Mouse (Mus musculus): ENCODE measurements around the gene Gpr3. TPM values are rescaled to one million over a fixed set of nuclear protein-coding genes. Genes with fewer than 3 reads are reported as not detected.
A peak's percentile ranks its signal among the peaks of the same experiment; 100 is the strongest.

Gene Gpr3
- polyA plus RNA-seq, 1 experiment from 2014 or later = 0.19 TPM

DNA sequence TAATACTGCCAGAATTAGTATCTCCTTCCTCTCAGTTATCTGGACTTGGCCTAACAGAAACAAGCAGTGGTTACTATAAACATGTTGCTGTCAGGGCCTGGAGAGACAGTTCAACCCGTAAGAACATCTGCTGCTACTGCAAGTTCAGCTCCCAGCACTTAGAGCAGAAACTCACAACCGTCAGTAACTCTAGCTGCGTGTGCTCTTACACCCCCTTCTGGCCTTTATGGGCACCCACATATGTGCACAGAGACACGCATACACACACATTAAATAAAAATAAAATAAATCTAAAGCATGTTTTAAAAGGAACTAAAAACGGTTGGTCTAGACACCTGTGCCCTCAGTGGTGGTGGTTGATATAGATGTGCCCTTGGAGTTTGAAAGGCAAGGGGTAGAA is 25.5 kb downstream of the Gpr3 start:
- Histone ChIP-seq H3K4me2 (replicated peaks; ENCODE audit: low read depth, low read length) (no peak overlapping the region), H3K9ac (ENCODE audit: low read depth, low read length) (no peak overlapping the region), H3K9me3 (ENCODE audit: control insufficient read depth, low read length) (no peaks in the 10 kb centered on the region), H3K36me3 (ENCODE audit: control insufficient read depth, insufficient read depth, low read length) (no peaks in the 10 kb centered on the region), H3K27me3 (ENCODE audit: control insufficient read depth, insufficient read depth, low read length) (no peaks in the 10 kb centered on the region), H3K4me3 (ENCODE audit: low read depth, low read length) (no peak overlapping the region), H3K4me1 (replicated peaks; ENCODE audit: control insufficient read depth, insufficient read depth, low read length) (no peaks in the 10 kb centered on the region), H3K27ac (ENCODE audit: low read depth, low read length) (no peak overlapping the region)
- ATAC-seq (ENCODE audit: low FRiP score) (no peak), DNase-seq (ENCODE audit: low spot score) (no peak)
- WGBS = 91% methylated on average over 5 of the region's 5 CpGs

DNA sequence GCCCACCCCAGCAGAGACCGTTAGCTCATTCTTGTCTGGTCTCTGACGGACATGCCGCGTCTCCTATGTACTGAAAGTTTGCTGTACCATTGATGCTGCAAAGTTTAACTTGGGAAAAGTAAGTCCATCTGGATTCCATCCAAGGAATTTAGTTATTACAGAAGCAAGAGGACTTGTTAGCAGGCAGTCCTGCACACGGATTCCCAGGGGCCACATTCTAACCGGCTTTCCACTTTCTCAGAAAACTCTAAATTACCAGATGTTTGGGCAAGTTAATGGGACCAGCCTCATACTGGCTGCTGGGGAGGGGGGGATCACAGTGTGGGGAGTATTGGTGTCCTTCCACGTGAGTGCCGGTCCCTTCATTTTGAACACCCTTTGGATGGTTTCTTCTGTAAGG is 26.4 kb downstream of the Gpr3 start:
- Histone ChIP-seq H3K4me3 (ENCODE audit: low read depth, low read length) (no peak overlapping the region), H3K36me3 (ENCODE audit: control insufficient read depth, insufficient read depth, low read length) (no peaks in the 10 kb centered on the region), H3K4me1 (replicated peaks; ENCODE audit: control insufficient read depth, insufficient read depth, low read length) (no peaks in the 10 kb centered on the region), H3K9ac (ENCODE audit: low read depth, low read length) (no peak overlapping the region), H3K27ac (ENCODE audit: low read depth, low read length) (no peak overlapping the region), H3K27me3 (ENCODE audit: control insufficient read depth, insufficient read depth, low read length) (no peaks in the 10 kb centered on the region), H3K4me2 (replicated peaks; ENCODE audit: low read depth, low read length) (no peak overlapping the region), H3K9me3 (ENCODE audit: control insufficient read depth, low read length) (no peaks in the 10 kb centered on the region)
- DNase-seq (ENCODE audit: low spot score) (no peak), ATAC-seq (ENCODE audit: low FRiP score) (no peak)
- 82% methylated on average over 8 of the region's 8 CpGs for WGBS

DNA sequence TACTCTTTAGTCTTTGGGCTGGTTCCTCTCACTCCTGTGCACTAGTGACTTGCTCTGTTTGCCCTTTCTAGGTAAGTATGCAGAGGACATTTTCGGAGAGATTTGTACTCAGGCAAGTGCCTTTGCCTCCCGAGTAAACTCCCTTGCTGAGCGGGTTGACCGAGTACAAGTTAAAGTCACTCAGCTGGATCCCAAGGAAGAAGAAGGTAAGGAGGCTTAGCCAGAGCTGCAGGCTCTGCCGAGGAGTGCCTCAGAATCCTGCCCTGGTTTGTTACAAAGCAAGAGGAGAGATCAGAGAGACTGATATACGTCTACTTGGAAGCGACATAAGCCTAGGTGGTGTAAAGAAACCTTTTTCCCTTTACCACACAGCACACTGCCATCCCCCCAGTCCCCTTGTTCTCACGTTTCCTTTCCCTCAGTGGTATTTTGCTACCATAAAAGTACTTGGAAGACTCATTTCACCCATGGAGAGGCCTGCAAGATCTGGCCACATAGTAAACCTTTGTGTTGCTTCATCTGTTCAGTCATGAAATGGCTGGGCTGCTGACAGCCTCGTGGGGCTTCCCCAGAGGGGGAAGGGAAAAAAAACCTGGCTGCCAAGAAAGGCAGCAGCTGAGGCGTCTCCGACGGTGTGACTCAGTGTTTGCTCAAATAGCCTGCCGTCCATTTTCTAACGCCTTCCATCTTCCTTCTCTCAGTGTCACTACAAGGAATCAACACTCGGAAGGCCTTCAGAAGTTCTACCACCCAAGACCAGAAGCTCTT is 27.3 kb downstream of the Gpr3 start:
- Histone ChIP-seq H3K36me3 (ENCODE audit: control insufficient read depth, insufficient read depth, low read length) (no peaks in the 10 kb centered on the region), H3K4me1 (replicated peaks; ENCODE audit: control insufficient read depth, insufficient read depth, low read length) (no peaks in the 10 kb centered on the region), H3K4me3 (ENCODE audit: low read depth, low read length) (no peak overlapping the region), H3K9ac (ENCODE audit: low read depth, low read length) (no peak overlapping the region), H3K4me2 (replicated peaks; ENCODE audit: low read depth, low read length) (no peak overlapping the region), H3K27me3 (ENCODE audit: control insufficient read depth, insufficient read depth, low read length) (no peaks in the 10 kb centered on the region), H3K27ac (ENCODE audit: low read depth, low read length) (0 out of 2 replicates have a peak overlapping the region, but pooled peaks have one; percentile 9), H3K9me3 (ENCODE audit: control insufficient read depth, low read length) (no peaks in the 10 kb centered on the region)
- no peak for DNase-seq (ENCODE audit: low spot score)
- ATAC-seq (ENCODE audit: low FRiP score) = no peak
- WGBS = 56% methylated on average over 15 of the region's 15 CpGs

DNA sequence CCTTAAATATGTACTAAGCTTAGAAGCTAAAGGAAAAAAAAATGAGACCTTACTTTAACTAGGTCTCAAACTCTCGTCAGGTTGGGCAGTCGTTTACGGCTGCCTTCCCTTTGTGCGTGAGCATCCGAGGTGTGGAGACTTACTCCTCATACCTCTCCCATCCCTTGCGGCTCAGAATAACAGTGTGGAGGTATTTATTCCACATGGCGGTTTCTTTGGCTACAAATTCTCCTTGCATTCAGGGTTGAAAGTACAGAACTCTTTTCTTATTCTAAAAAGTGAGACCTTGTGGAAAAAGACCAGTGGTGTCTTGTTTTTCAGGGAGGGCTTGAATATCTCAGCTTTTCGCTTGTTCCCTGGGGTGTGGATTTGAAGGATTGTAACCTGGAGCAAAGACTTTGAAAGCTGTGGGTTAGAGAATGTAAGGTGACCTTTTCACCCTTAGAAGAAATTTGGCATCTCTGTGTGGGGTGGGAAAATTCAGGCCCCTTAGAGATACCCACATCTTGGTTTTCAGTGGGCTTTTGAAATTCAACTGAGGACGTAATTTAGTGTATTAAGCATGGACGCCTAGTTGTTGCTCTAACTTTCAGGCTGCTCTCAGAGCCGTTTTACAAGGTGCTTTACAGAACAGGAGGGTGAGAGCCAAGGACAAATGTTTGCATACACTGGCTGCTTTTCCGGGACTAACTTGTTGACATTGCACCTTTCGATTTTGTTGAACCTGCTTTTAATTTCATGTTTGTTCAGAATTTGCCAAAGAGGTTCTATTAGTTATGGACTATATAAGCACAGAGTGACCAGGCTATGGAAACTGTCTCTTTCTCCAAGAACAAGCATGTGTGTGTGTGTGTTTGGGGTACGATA is 28.1 kb downstream of the Gpr3 start:
- 56% methylated on average over 14 of the region's 14 CpGs for WGBS
- Histone ChIP-seq H3K9me3 (ENCODE audit: control insufficient read depth, low read length) (no peaks in the 10 kb centered on the region), H3K4me1 (replicated peaks; ENCODE audit: control insufficient read depth, insufficient read depth, low read length) (no peaks in the 10 kb centered on the region), H3K4me3 (ENCODE audit: low read depth, low read length) (no peak overlapping the region), H3K36me3 (ENCODE audit: control insufficient read depth, insufficient read depth, low read length) (no peaks in the 10 kb centered on the region), H3K4me2 (replicated peaks; ENCODE audit: low read depth, low read length) (no peak overlapping the region), H3K27ac (ENCODE audit: low read depth, low read length) (0 out of 2 replicates have a peak overlapping the region, but pooled peaks have one; percentile 9), H3K9ac (ENCODE audit: low read depth, low read length) (no peak overlapping the region), H3K27me3 (ENCODE audit: control insufficient read depth, insufficient read depth, low read length) (no peaks in the 10 kb centered on the region)
- DNase-seq (ENCODE audit: low spot score) = no peak
- no peak for ATAC-seq (ENCODE audit: low FRiP score)

DNA sequence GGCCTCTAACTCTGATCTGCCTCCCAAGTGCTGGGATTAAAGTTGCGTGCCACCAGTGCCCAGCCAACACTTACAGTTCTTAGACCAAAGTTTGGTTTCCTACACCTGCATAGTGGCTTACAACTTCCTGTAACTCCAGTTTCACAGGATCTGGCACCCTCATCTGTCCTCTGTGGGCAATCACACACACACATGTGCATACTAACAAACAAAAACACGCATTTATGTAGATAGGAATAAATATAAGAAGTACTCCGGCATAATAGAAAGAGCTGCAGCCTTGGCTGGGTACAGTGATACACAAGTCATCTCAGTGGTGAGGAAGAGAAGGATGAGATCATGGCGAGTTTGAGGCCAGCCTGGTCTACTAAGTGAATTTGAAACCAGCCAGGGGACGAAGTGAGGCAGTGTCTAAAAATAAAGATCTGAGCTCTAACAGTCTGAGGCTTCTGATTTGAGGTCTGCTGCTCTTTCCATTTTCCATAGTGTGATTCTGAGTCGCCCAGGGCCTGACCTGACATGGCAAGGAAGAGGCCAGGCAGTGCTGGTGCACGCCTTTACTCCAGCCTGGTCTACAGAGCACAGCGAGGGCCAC is 29.8 kb downstream of the Gpr3 start:
- H3K9me3 ChIP-seq (ENCODE audit: control insufficient read depth, low read length) = no peaks in the 10 kb centered on the region
- no peak overlapping the region for H3K4me3 ChIP-seq (ENCODE audit: low read depth, low read length)
- H3K4me1 ChIP-seq (replicated peaks; ENCODE audit: control insufficient read depth, insufficient read depth, low read length) = no peaks in the 10 kb centered on the region
- WGBS = 91% methylated on average over 8 of the region's 8 CpGs
- ATAC-seq (ENCODE audit: low FRiP score) = no peak
- H3K27me3 ChIP-seq (ENCODE audit: control insufficient read depth, insufficient read depth, low read length) = no peaks in the 10 kb centered on the region
- no peaks in the 10 kb centered on the region for H3K36me3 ChIP-seq (ENCODE audit: control insufficient read depth, insufficient read depth, low read length)
- no peak for DNase-seq (ENCODE audit: low spot score)
- no peak overlapping the region for H3K9ac ChIP-seq (ENCODE audit: low read depth, low read length)
- no peak overlapping the region for H3K4me2 ChIP-seq (replicated peaks; ENCODE audit: low read depth, low read length)
- H3K27ac ChIP-seq (ENCODE audit: low read depth, low read length) = no peak overlapping the region

DNA sequence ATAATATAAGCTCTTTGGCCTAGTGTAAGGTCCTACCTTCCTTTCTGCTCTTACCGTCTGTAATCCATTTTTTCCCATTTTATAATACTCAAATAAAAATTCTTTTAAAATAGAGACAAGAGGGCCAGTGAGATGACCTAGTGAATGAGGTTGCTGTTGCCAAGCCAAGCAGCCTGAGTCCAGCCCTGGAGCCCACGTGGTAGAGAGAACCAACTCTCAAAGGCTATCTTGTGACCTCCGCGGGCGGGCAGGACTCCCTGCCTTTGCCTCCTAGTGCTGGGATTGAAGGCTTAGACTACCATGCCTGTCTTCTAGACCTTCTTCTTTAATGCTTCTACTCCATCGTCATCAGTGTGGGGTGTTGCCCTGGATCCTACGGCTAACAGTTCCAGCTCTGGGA is 33.1 kb downstream of the Gpr3 start:
- ATAC-seq (ENCODE audit: low FRiP score) (no peak), DNase-seq (ENCODE audit: low spot score) (no peak)
- Histone ChIP-seq H3K27ac (ENCODE audit: low read depth, low read length) (no peak overlapping the region), H3K9ac (ENCODE audit: low read depth, low read length) (no peak overlapping the region), H3K4me1 (replicated peaks; ENCODE audit: control insufficient read depth, insufficient read depth, low read length) (no peaks in the 10 kb centered on the region; the same call in 1 of the 2 replicates), H3K27me3 (ENCODE audit: control insufficient read depth, insufficient read depth, low read length) (no peaks in the 10 kb centered on the region), H3K36me3 (ENCODE audit: control insufficient read depth, insufficient read depth, low read length) (no peaks in the 10 kb centered on the region), H3K9me3 (ENCODE audit: control insufficient read depth, low read length) (no peaks in the 10 kb centered on the region), H3K4me2 (replicated peaks; ENCODE audit: low read depth, low read length) (no peak overlapping the region), H3K4me3 (ENCODE audit: low read depth, low read length) (no peak overlapping the region)
- WGBS = 95% methylated on average over 7 of the region's 7 CpGs

DNA sequence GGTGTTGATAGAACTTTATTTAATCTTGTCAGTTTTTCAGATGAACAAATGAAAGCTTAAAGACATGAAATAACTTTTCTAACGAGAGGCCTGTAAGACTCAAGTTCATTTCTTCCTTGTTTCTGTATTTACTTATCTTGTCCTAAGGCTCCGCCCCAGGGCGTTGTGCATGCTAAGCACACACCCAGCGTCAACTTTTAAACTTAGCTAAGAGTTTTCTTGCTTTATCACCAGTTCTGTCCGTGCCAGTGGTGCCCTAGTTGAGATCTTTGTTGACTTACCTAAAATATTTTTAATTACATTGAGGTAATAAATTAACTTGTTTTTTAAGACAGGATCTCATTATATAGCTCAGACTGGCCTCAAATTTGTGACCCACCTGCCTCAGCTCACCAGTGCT is 34.0 kb downstream of the Gpr3 start:
- no peak overlapping the region for H3K27ac ChIP-seq (ENCODE audit: low read depth, low read length)
- no peaks in the 10 kb centered on the region for H3K9me3 ChIP-seq (ENCODE audit: control insufficient read depth, low read length)
- H3K4me3 ChIP-seq (ENCODE audit: low read depth, low read length) = no peak overlapping the region
- no peak overlapping the region for H3K4me2 ChIP-seq (replicated peaks; ENCODE audit: low read depth, low read length)
- no peaks in the 10 kb centered on the region for H3K36me3 ChIP-seq (ENCODE audit: control insufficient read depth, insufficient read depth, low read length)
- no peaks in the 10 kb centered on the region for H3K27me3 ChIP-seq (ENCODE audit: control insufficient read depth, insufficient read depth, low read length)
- H3K9ac ChIP-seq (ENCODE audit: low read depth, low read length) = no peak overlapping the region
- no peaks in the 10 kb centered on the region; the same call in 1 of the 2 replicates for H3K4me1 ChIP-seq (replicated peaks; ENCODE audit: control insufficient read depth, insufficient read depth, low read length)
- ATAC-seq (ENCODE audit: low FRiP score) (no peak), DNase-seq (ENCODE audit: low spot score) (no peak)
- 94% methylated on average over 5 of the region's 5 CpGs for WGBS

DNA sequence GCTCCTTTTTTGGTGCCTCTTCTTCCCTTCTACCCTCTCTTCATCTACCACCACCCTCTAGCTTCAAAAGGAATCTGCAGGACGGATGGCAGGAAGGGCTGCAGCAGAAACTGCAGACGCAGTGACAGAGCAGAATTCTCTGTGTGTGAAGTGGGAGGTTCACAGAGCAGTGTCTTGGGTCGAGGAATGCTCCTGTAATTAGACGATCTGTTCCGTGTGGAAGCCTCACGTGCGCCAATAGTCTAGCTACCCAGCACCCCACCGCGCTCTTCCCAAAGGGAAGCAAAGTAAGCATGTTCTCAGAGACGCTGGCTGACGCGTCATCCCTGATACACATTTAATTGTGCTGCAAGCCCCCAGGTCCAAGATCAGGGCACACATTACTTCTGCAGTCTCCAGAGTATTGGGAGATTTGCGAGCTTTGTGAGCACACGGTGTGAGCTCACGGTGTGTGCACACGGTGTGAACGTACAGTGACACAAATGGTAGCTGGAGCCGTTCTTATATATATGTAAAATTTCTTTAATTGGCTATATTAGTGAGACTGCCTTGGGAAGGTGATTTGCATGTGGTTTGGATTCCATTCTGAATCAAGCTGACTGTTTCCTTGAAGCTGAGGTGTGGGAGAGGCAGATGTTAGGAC is 35.5 kb downstream of the Gpr3 start:
- no peak overlapping the region for H3K9ac ChIP-seq (ENCODE audit: low read depth, low read length)
- no peak overlapping the region for H3K4me3 ChIP-seq (ENCODE audit: low read depth, low read length)
- no peaks in the 10 kb centered on the region for H3K36me3 ChIP-seq (ENCODE audit: control insufficient read depth, insufficient read depth, low read length)
- H3K27me3 ChIP-seq (ENCODE audit: control insufficient read depth, insufficient read depth, low read length) = no peaks in the 10 kb centered on the region
- no peak for ATAC-seq (ENCODE audit: low FRiP score)
- DNase-seq (ENCODE audit: low spot score) = no peak
- peak overlapping the region; percentile 12; the same call in 1 of the 2 replicates for H3K27ac ChIP-seq (ENCODE audit: low read depth, low read length)
- no peaks in the 10 kb centered on the region for H3K9me3 ChIP-seq (ENCODE audit: control insufficient read depth, low read length)
- H3K4me2 ChIP-seq (replicated peaks; ENCODE audit: low read depth, low read length) = no peak overlapping the region
- WGBS = 83% methylated on average over 18 of the region's 18 CpGs
- H3K4me1 ChIP-seq (replicated peaks; ENCODE audit: control insufficient read depth, insufficient read depth, low read length) = no peaks in the 10 kb centered on the region; the same call in 1 of the 2 replicates

Measured in hindbrain, embryonic 11.5 days (tissue).